Mouse (Mus musculus): ENCODE data around the gene Mgat5.

The Mgat5 gene

DNA sequence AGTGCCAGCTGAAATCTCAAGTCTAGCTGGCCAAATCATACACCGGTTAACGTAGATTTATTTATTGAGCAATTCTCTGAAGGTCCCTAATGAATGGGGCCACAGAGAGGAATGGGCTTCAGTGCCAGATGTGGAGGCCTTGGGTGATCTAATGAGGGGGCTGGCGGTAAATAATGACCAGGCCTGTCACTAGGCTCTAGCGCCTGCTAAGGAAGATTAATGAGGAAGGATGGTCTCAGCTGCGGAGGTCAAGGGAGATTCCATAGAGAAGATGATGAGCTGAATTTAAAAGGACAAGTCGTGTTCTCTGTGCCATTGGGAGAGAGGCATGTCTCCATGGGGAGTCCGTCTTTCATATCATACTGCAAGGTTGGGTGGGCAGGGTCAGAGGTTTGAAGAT, 178.3 kb downstream of the Mgat5 start:
- no peak for DNase-seq (ENCODE audit: low spot score)

- DNase-seq (ENCODE audit: low spot score), result no peak
These were observed 182.4 kb downstream of the Mgat5 start for GRCm38 (mm10) chr1:127387226-127387625.

- no peak for DNase-seq (ENCODE audit: low spot score)
These were observed 182.8 kb downstream of the Mgat5 start for GRCm38 (mm10) chr1:127387661-127388060.

GRCm38 (mm10) chr1:127394716-127395115, 189.9 kb downstream of the Mgat5 start:
- DNase-seq (ENCODE audit: low spot score), result no peak

- DNase-seq (ENCODE audit: low spot score), result no peak
These were observed 190.9 kb downstream of the Mgat5 start for GRCm38 (mm10) chr1:127395724-127396123.

- DNase-seq (ENCODE audit: low spot score), result no peak
These were observed 191.9 kb downstream of the Mgat5 start for GRCm38 (mm10) chr1:127396569-127397349.

- no peak for DNase-seq (ENCODE audit: low spot score)
These were observed 192.6 kb downstream of the Mgat5 start for GRCm38 (mm10) chr1:127397396-127397795.

- no peak for DNase-seq (ENCODE audit: low spot score)
These were observed 193.4 kb downstream of the Mgat5 start for GRCm38 (mm10) chr1:127398186-127398585.

GRCm38 (mm10) chr1:127400198-127400597, 195.4 kb downstream of the Mgat5 start:
- DNase-seq (ENCODE audit: low spot score), result no peak

DNA sequence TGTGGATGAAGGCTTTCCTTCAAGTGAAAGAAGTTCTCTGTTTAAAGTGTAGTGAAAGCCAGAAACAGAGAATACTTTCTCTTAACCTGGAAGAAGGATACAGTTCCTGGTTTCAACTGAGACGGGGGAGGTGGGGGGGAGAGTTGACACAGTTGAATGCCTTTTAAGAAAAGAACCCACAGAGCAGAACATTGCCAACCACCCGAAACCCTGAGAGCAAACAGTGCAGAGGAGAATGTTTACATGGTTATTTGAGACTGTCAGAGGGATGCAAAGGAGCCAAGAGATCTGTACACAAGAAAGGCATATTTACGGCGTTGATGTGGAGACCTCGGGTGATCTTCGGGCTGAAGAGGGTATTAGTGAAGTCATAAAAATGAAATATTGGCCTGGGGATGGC, 195.9 kb downstream of the Mgat5 start:
- no peak for DNase-seq (ENCODE audit: low spot score)

GRCm38 (mm10) chr1:127404655-127405054, 199.8 kb downstream of the Mgat5 start:
- DNase-seq (ENCODE audit: low spot score), result no peak

- no peak for DNase-seq (ENCODE audit: low spot score)
These were observed 204.2 kb downstream of the Mgat5 start for GRCm38 (mm10) chr1:127408957-127409423.

DNA sequence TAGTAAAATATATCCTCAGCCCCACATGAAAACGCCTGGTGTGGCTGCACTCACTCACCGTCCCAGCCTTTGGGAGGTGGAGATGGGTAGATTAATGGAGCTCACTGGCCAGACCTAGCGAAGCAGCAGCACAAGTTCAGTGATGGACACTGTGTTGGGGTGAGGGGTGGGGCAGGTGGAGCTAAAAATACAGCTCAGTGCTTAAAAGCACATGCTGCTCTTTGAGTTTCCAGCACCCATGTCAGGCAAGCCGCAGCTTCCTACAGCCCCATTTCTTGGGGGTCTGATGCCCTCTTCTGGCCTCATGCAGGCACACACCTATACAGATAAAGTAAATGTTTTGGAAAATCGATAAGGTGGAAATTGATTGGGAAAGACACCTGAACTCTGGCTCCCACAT, 204.7 kb downstream of the Mgat5 start:
- DNase-seq (ENCODE audit: low spot score), result no peak

- DNase-seq (ENCODE audit: low spot score), result no peak
These were observed 209.7 kb downstream of the Mgat5 start for GRCm38 (mm10) chr1:127414500-127414899.

DNA sequence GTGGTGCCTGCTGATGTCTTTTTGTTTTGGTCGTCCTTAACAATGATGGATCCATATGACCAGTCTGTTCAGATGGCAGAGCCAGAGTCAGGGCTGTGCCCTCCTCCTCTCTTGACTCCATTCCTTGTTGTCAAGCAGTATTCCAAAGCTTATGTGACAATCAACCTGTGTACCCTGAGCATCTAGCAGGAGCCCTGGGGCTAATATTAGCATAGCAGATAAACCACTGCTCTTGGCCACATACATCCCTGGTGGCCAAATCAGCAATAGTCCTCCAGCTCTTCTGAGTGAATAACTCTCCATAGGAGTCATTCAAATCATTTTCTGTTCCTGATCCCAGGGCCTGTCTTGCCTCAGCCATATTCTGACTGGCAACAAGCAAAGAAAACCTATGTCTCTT, 211.1 kb downstream of the Mgat5 start:
- no peak for DNase-seq (ENCODE audit: low spot score)

DNA sequence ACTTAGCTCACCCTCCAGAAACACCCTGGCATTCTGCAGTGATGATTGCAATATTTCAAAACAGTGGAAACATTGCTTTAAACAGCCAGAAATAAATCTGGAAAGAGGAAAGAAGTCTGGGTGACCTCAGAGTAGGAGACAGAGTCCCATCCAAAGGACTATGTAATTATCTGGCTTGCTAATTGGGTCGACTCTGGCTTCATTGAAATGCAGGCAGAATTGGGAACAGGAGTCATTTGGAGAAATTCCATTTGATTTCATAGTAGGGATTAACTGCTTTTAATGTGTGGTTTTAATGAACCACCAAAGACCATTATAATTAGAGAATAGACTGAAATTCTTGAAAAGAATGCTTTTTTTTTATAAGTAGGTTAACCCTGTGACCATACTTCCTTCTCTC, 212.2 kb downstream of the Mgat5 start:
- no peak for DNase-seq (ENCODE audit: low spot score)

GRCm38 (mm10) chr1:127418916-127419575, 214.2 kb downstream of the Mgat5 start:
- no peak for DNase-seq (ENCODE audit: low spot score)

DNA sequence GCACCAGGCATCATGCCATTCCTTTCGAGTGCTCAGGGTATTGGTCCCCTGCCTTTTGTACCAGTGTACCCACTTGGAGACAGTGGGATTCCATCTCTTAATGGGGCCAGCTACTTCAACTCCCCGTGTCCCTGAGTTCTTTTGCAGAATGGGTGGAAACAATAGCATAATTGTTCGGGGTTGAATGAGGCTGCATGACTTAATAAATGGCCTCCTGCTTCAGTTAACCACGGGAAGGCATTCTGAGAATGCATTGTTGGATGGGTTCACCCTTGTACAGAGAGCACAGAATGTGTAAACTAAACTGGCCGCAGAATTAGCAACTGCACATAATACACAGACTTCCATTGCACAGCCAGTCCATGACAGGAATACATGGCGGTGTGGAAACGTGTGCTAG, 214.8 kb downstream of the Mgat5 start:
- DNase-seq (ENCODE audit: low spot score), result no peak

GRCm38 (mm10) chr1:127420383-127420782, 215.6 kb downstream of the Mgat5 start:
- no peak for DNase-seq (ENCODE audit: low spot score)

DNA sequence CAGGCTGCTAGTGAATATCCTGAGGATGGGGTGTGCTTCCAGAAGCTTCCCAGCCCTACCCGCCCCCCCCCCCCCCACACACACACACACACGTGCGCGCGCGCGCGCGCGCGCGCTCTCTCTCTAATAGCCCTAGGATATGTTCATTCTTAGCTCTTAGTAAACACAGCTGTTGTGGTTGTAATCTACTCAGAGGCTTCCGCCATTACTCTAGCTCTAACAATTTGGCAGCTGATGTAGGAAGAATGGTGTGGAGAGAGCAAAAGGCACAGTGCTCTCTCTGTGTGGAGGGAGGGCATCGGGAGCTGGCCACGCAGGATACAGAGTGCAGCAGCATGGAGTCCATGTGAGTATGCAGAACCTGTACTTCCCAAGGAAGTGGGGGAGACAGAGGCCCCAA, 216.0 kb downstream of the Mgat5 start:
- DNase-seq (ENCODE audit: low spot score), result no peak

GRCm38 (mm10) chr1:127422565-127422964, 217.8 kb downstream of the Mgat5 start:
- no peak for DNase-seq (ENCODE audit: low spot score)

DNA sequence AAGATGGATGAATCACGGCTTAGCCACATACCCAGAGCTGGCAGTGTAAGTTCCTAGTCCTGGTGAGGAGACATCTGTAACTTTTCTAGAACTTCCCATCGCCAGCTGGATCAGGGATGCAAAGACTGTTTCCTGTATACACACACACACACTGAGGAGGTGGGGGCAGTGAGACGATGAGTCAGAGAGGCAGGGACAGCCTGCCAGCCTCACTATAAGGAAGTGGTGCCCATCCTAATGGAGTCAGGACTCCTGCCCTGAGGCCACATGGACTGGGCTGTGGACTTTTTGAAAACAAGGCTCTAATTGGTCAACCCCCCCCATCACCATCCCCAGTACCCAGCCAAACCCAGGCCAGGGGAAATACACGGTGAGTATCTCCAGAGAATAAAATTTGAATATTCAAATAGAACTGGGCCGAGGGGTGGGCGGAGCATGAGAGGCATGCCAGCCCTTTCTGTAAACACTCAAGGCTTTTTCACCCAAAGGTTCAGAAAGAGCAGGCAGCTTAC, 220.3 kb downstream of the Mgat5 start:
- no peak for DNase-seq (ENCODE audit: low spot score)

DNA sequence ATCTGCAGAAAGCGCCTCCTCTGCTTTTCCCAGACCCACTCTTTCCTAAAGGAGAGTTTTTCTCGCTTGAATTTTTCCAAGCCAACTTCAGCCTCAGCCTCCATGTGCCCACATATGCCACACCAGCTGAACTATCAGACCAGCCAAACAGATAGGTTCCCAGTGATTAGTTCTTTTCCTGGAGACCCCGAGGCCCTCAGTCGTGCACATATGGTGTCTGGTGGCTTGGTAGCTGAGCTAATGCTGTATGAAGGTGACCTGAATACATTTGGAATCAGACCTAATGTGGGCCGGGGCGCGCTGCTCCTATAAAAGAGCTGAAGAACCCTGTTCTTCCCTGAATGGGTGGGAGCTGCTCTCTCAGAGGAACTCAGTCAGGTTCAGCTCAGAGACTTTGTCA, 225.5 kb downstream of the Mgat5 start:
- DNase-seq (ENCODE audit: low spot score), result no peak
